Mouse (Mus musculus) cerebellum, adult 9-11 months (tissue): ENCODE data around the gene Tmem108.
A peak's percentile ranks its signal among the peaks of the same experiment; 100 is the strongest.

Experiments used
- DNase-seq: peaks from one replicate; pipeline ENCODE4 v3.0.0; 2022

Gene Tmem108

GRCm38 (mm10) chr9:103720021-103720420 is 41.6 kb downstream of the Tmem108 start:
- DNase-seq, result no peak

- DNase-seq, result no peak
Measured at GRCm38 (mm10) chr9:103716002-103716401, 45.6 kb downstream of the Tmem108 start.

- no peak for DNase-seq
Measured at GRCm38 (mm10) chr9:103715352-103715751, 46.3 kb downstream of the Tmem108 start.

- DNase-seq, result no peak
Measured at GRCm38 (mm10) chr9:103713230-103713629, 48.4 kb downstream of the Tmem108 start.

- no peak for DNase-seq
Measured at GRCm38 (mm10) chr9:103712711-103713110, 48.9 kb downstream of the Tmem108 start.

- DNase-seq, result peak; percentile 53
Measured at GRCm38 (mm10) chr9:103709694-103710093, 51.9 kb downstream of the Tmem108 start.

GRCm38 (mm10) chr9:103708514-103709173 is 53.0 kb downstream of the Tmem108 start:
- no peak for DNase-seq

GRCm38 (mm10) chr9:103707857-103708256 is 53.8 kb downstream of the Tmem108 start:
- no peak for DNase-seq

- DNase-seq, result no peak
Measured at GRCm38 (mm10) chr9:103707000-103707790, 54.4 kb downstream of the Tmem108 start.

- no peak for DNase-seq
Measured at GRCm38 (mm10) chr9:103705717-103706116, 55.9 kb downstream of the Tmem108 start.

GRCm38 (mm10) chr9:103703014-103703413 is 58.6 kb downstream of the Tmem108 start:
- DNase-seq, result no peak

- no peak for DNase-seq
Measured at GRCm38 (mm10) chr9:103702452-103702851, 59.2 kb downstream of the Tmem108 start.

GRCm38 (mm10) chr9:103701448-103701847 is 60.2 kb downstream of the Tmem108 start:
- DNase-seq, result no peak

GRCm38 (mm10) chr9:103700240-103700639 is 61.4 kb downstream of the Tmem108 start:
- DNase-seq, result no peak

GRCm38 (mm10) chr9:103696967-103697366 is 64.7 kb downstream of the Tmem108 start:
- DNase-seq, result no peak

- peak; percentile 76 for DNase-seq
Measured at GRCm38 (mm10) chr9:103693826-103694225, 67.8 kb downstream of the Tmem108 start.

GRCm38 (mm10) chr9:103692699-103693098 is 68.9 kb downstream of the Tmem108 start:
- DNase-seq, result no peak

GRCm38 (mm10) chr9:103691847-103692246 is 69.8 kb downstream of the Tmem108 start:
- no peak for DNase-seq

GRCm38 (mm10) chr9:103690446-103690845 is 71.2 kb downstream of the Tmem108 start:
- DNase-seq, result no peak

GRCm38 (mm10) chr9:103689697-103690096 is 71.9 kb downstream of the Tmem108 start:
- DNase-seq, result no peak

- no peak for DNase-seq
Measured at GRCm38 (mm10) chr9:103689006-103689405, 72.6 kb downstream of the Tmem108 start.

- DNase-seq, result no peak
Measured at GRCm38 (mm10) chr9:103687130-103687529, 74.5 kb downstream of the Tmem108 start.

- no peak for DNase-seq
Measured at GRCm38 (mm10) chr9:103681741-103682330, 79.8 kb downstream of the Tmem108 start.

- DNase-seq, result no peak
Measured at GRCm38 (mm10) chr9:103679234-103679633, 82.4 kb downstream of the Tmem108 start.
